Mouse (Mus musculus) E14TG2a.4 (cell line): ENCODE measurements around the gene Rpl11.

Experiments used
- CTCF ChIP-seq: conservative IDR thresholded peaks from 2 replicates; pipeline ENCODE4 v1.5.1; 2014; ENCODE audit warnings: low read length
- POU5F1 ChIP-seq: IDR thresholded peaks from 2 replicates; pipeline ENCODE4 v1.6.1; 2014; ENCODE audit warnings: low read length, borderline replicate concordance

DNA sequence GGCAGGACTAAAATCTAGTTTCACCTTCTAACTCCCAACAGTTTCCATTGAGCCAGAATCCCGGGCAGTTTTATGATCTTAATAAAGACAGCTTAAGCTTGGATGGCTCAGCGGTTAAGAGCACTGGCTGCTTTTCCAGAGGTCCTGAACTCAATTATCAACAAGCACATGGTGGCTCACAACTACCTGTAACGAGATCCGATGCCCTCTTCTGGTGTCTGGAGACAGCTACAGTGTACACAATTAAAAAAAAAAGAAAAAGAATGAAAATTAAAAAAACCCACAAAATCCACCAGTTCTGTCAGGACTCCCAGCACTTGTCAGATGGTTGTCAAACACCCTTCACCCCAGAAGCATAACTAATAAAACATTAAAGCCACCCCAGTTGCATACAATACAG lies 5.6 kb downstream of the Rpl11 start:
- TF ChIP-seq CTCF, result no peak
- no peak for TF ChIP-seq POU5F1
